Mouse (Mus musculus): ENCODE measurements around the gene Immp2l. TPM values are rescaled to one million over a fixed set of nuclear protein-coding genes. Genes with fewer than 3 reads are reported as not detected.

Gene Immp2l
- polyA plus RNA-seq, 1 experiment from 2014 or later = 8.1 TPM

- Histone ChIP-seq H3K9me3 (ENCODE audit: control insufficient read depth, low read length) (no peaks in the 10 kb centered on the region), H3K27me3 (ENCODE audit: control insufficient read depth, insufficient read depth, low read length) (no peaks in the 10 kb centered on the region), H3K4me3 (ENCODE audit: low read depth, low read length) (no peak overlapping the region), H3K27ac (replicated peaks; ENCODE audit: low read depth, low read length) (no peak overlapping the region), H3K4me1 (ENCODE audit: control insufficient read depth, insufficient read depth, low read length) (peaks cover 8% of the 10 kb centered on the region; the same call in 1 of the 2 replicates), H3K9ac (ENCODE audit: low read length) (no peak overlapping the region), H3K4me2 (ENCODE audit: low read depth, severe bottlenecking) (no peak overlapping the region), H3K36me3 (ENCODE audit: control insufficient read depth, insufficient read depth, low read length) (no peaks in the 10 kb centered on the region)
- ATAC-seq (ENCODE audit: insufficient number of reproducible peaks, low FRiP score, low TSS enrichment, low read depth) (no peak), DNase-seq (ENCODE audit: low spot score) (no peak)
- WGBS = 93% methylated on average over 2 of the region's 2 CpGs
These were observed 293.5 kb downstream of the Immp2l start for GRCm38 (mm10) chr12:41317431-41317830.

GRCm38 (mm10) chr12:41322018-41322417 is 298.1 kb downstream of the Immp2l start:
- no peak for DNase-seq (ENCODE audit: low spot score)
- Histone ChIP-seq H3K9ac (ENCODE audit: low read length) (no peak overlapping the region), H3K36me3 (ENCODE audit: control insufficient read depth, insufficient read depth, low read length) (no peaks in the 10 kb centered on the region), H3K27me3 (ENCODE audit: control insufficient read depth, insufficient read depth, low read length) (no peaks in the 10 kb centered on the region), H3K4me2 (ENCODE audit: low read depth, severe bottlenecking) (no peak overlapping the region), H3K4me3 (ENCODE audit: low read depth, low read length) (no peak overlapping the region), H3K4me1 (ENCODE audit: control insufficient read depth, insufficient read depth, low read length) (no peaks in the 10 kb centered on the region), H3K27ac (replicated peaks; ENCODE audit: low read depth, low read length) (no peak overlapping the region), H3K9me3 (ENCODE audit: control insufficient read depth, low read length) (no peaks in the 10 kb centered on the region)
- no peak for ATAC-seq (ENCODE audit: insufficient number of reproducible peaks, low FRiP score, low TSS enrichment, low read depth)
- WGBS = 89% methylated on average over 1 of the region's 1 CpGs

GRCm38 (mm10) chr12:41324418-41324817 is 300.5 kb downstream of the Immp2l start:
- Histone ChIP-seq H3K27ac (replicated peaks; ENCODE audit: low read depth, low read length) (no peak overlapping the region), H3K27me3 (ENCODE audit: control insufficient read depth, insufficient read depth, low read length) (no peaks in the 10 kb centered on the region), H3K4me1 (ENCODE audit: control insufficient read depth, insufficient read depth, low read length) (no peaks in the 10 kb centered on the region), H3K4me3 (ENCODE audit: low read depth, low read length) (no peak overlapping the region), H3K9me3 (ENCODE audit: control insufficient read depth, low read length) (no peaks in the 10 kb centered on the region), H3K4me2 (ENCODE audit: low read depth, severe bottlenecking) (no peak overlapping the region), H3K36me3 (ENCODE audit: control insufficient read depth, insufficient read depth, low read length) (no peaks in the 10 kb centered on the region), H3K9ac (ENCODE audit: low read length) (no peak overlapping the region)
- 78% methylated on average over 2 of the region's 2 CpGs for WGBS
- no peak for DNase-seq (ENCODE audit: low spot score)
- ATAC-seq (ENCODE audit: insufficient number of reproducible peaks, low FRiP score, low TSS enrichment, low read depth) = no peak

GRCm38 (mm10) chr12:41325756-41326155 is 301.9 kb downstream of the Immp2l start:
- Histone ChIP-seq H3K27me3 (ENCODE audit: control insufficient read depth, insufficient read depth, low read length) (no peaks in the 10 kb centered on the region), H3K27ac (replicated peaks; ENCODE audit: low read depth, low read length) (no peak overlapping the region), H3K9ac (ENCODE audit: low read length) (no peak overlapping the region), H3K4me3 (ENCODE audit: low read depth, low read length) (no peak overlapping the region), H3K36me3 (ENCODE audit: control insufficient read depth, insufficient read depth, low read length) (no peaks in the 10 kb centered on the region), H3K9me3 (ENCODE audit: control insufficient read depth, low read length) (no peaks in the 10 kb centered on the region), H3K4me2 (ENCODE audit: low read depth, severe bottlenecking) (no peak overlapping the region), H3K4me1 (ENCODE audit: control insufficient read depth, insufficient read depth, low read length) (no peaks in the 10 kb centered on the region)
- WGBS = 82% methylated on average over 2 of the region's 2 CpGs
- no peak for DNase-seq (ENCODE audit: low spot score)
- no peak for ATAC-seq (ENCODE audit: insufficient number of reproducible peaks, low FRiP score, low TSS enrichment, low read depth)

- H3K4me2 ChIP-seq (ENCODE audit: low read depth, severe bottlenecking) = no peak overlapping the region
- no peaks in the 10 kb centered on the region for H3K27me3 ChIP-seq (ENCODE audit: control insufficient read depth, insufficient read depth, low read length)
- H3K9me3 ChIP-seq (ENCODE audit: control insufficient read depth, low read length) = no peaks in the 10 kb centered on the region
- H3K27ac ChIP-seq (replicated peaks; ENCODE audit: low read depth, low read length) = no peak overlapping the region
- no peaks in the 10 kb centered on the region for H3K36me3 ChIP-seq (ENCODE audit: control insufficient read depth, insufficient read depth, low read length)
- 83% methylated on average over 7 of the region's 7 CpGs for WGBS
- no peak overlapping the region for H3K9ac ChIP-seq (ENCODE audit: low read length)
- H3K4me3 ChIP-seq (ENCODE audit: low read depth, low read length) = no peak overlapping the region
- ATAC-seq (ENCODE audit: insufficient number of reproducible peaks, low FRiP score, low TSS enrichment, low read depth) (no peak), DNase-seq (ENCODE audit: low spot score) (no peak)
- no peaks in the 10 kb centered on the region for H3K4me1 ChIP-seq (ENCODE audit: control insufficient read depth, insufficient read depth, low read length)
These were observed 307.2 kb downstream of the Immp2l start for GRCm38 (mm10) chr12:41330988-41331671.

- WGBS = 85% methylated on average over 4 of the region's 4 CpGs
These were observed 321.7 kb downstream of the Immp2l start for GRCm38 (mm10) chr12:41345621-41346020.

GRCm38 (mm10) chr12:41347494-41347893 is 323.6 kb downstream of the Immp2l start:
- no peak overlapping the region for H3K9ac ChIP-seq (ENCODE audit: low read length)
- no peaks in the 10 kb centered on the region for H3K4me1 ChIP-seq (ENCODE audit: control insufficient read depth, insufficient read depth, low read length)
- no peaks in the 10 kb centered on the region for H3K27me3 ChIP-seq (ENCODE audit: control insufficient read depth, insufficient read depth, low read length)
- no peaks in the 10 kb centered on the region for H3K9me3 ChIP-seq (ENCODE audit: control insufficient read depth, low read length)
- no peak for ATAC-seq (ENCODE audit: insufficient number of reproducible peaks, low FRiP score, low TSS enrichment, low read depth)
- no peaks in the 10 kb centered on the region for H3K36me3 ChIP-seq (ENCODE audit: control insufficient read depth, insufficient read depth, low read length)
- WGBS = 94% methylated on average over 2 of the region's 2 CpGs
- H3K4me3 ChIP-seq (ENCODE audit: low read depth, low read length) = no peak overlapping the region
- no peak for DNase-seq (ENCODE audit: low spot score)
- no peak overlapping the region for H3K27ac ChIP-seq (replicated peaks; ENCODE audit: low read depth, low read length)
- no peak overlapping the region for H3K4me2 ChIP-seq (ENCODE audit: low read depth, severe bottlenecking)

More at GRCm38 (mm10) chr12:41345621-41346020, 321.7 kb downstream of the Immp2l start:
- H3K4me1 ChIP-seq (ENCODE audit: control insufficient read depth, insufficient read depth, low read length) = no peaks in the 10 kb centered on the region
- no peaks in the 10 kb centered on the region for H3K36me3 ChIP-seq (ENCODE audit: control insufficient read depth, insufficient read depth, low read length)
- no peak overlapping the region for H3K9ac ChIP-seq (ENCODE audit: low read length)
- H3K27me3 ChIP-seq (ENCODE audit: control insufficient read depth, insufficient read depth, low read length) = no peaks in the 10 kb centered on the region
- no peak overlapping the region for H3K27ac ChIP-seq (replicated peaks; ENCODE audit: low read depth, low read length)
- no peak overlapping the region for H3K4me3 ChIP-seq (ENCODE audit: low read depth, low read length)
- no peak overlapping the region for H3K4me2 ChIP-seq (ENCODE audit: low read depth, severe bottlenecking)
- DNase-seq (ENCODE audit: low spot score) (no peak), ATAC-seq (ENCODE audit: insufficient number of reproducible peaks, low FRiP score, low TSS enrichment, low read depth) (no peak)
- H3K9me3 ChIP-seq (ENCODE audit: control insufficient read depth, low read length) = no peaks in the 10 kb centered on the region

- no peak overlapping the region for H3K9ac ChIP-seq (ENCODE audit: low read length)
- H3K4me3 ChIP-seq (ENCODE audit: low read depth, low read length) = no peak overlapping the region
- no peak overlapping the region for H3K27ac ChIP-seq (replicated peaks; ENCODE audit: low read depth, low read length)
- no peaks in the 10 kb centered on the region for H3K9me3 ChIP-seq (ENCODE audit: control insufficient read depth, low read length)
- no peaks in the 10 kb centered on the region for H3K4me1 ChIP-seq (ENCODE audit: control insufficient read depth, insufficient read depth, low read length)
- ATAC-seq (ENCODE audit: insufficient number of reproducible peaks, low FRiP score, low TSS enrichment, low read depth) = no peak
- no peak overlapping the region for H3K4me2 ChIP-seq (ENCODE audit: low read depth, severe bottlenecking)
- WGBS = 81% methylated on average over 2 of the region's 2 CpGs
- no peak for DNase-seq (ENCODE audit: low spot score)
- H3K36me3 ChIP-seq (ENCODE audit: control insufficient read depth, insufficient read depth, low read length) = no peaks in the 10 kb centered on the region
- no peaks in the 10 kb centered on the region for H3K27me3 ChIP-seq (ENCODE audit: control insufficient read depth, insufficient read depth, low read length)
These were observed 325.5 kb downstream of the Immp2l start for GRCm38 (mm10) chr12:41349386-41349785.

GRCm38 (mm10) chr12:41349814-41350213 is 325.9 kb downstream of the Immp2l start:
- Histone ChIP-seq H3K36me3 (ENCODE audit: control insufficient read depth, insufficient read depth, low read length) (no peaks in the 10 kb centered on the region), H3K4me3 (ENCODE audit: low read depth, low read length) (no peak overlapping the region), H3K27me3 (ENCODE audit: control insufficient read depth, insufficient read depth, low read length) (no peaks in the 10 kb centered on the region), H3K9ac (ENCODE audit: low read length) (no peak overlapping the region), H3K4me1 (ENCODE audit: control insufficient read depth, insufficient read depth, low read length) (no peaks in the 10 kb centered on the region), H3K4me2 (ENCODE audit: low read depth, severe bottlenecking) (no peak overlapping the region), H3K9me3 (ENCODE audit: control insufficient read depth, low read length) (no peaks in the 10 kb centered on the region), H3K27ac (replicated peaks; ENCODE audit: low read depth, low read length) (no peak overlapping the region)
- WGBS = 76% methylated on average over 2 of the region's 2 CpGs
- no peak for DNase-seq (ENCODE audit: low spot score)
- no peak for ATAC-seq (ENCODE audit: insufficient number of reproducible peaks, low FRiP score, low TSS enrichment, low read depth)

Measured in limb, embryonic 11.5 days (tissue).